Mouse (Mus musculus) heart, adult 2 months (tissue): ENCODE results near the gene Gins2. TPM values are rescaled to one million over a fixed set of nuclear protein-coding genes. Genes with fewer than 3 reads are reported as not detected.
A peak's percentile ranks its signal among the peaks of the same experiment; 100 is the strongest.

Source experiments
- DNase-seq, 2 experiments: peaks; one replicate each; pipeline ENCODE4 v3.0.0; 2021
- H3K27ac ChIP-seq: fragments of 200-600 bp; 2 replicates; pipeline ENCODE4 v1.8.1; 2022
- H3K27me3 ChIP-seq: fragments of 200-500 bp; 2 replicates; pipeline ENCODE4 v1.6.1; 2012; ENCODE audit warnings: mild to moderate bottlenecking, low read length, inconsistent platforms, mixed read lengths; ENCODE audit not compliant: control insufficient read depth, insufficient read depth
- H3K36me3 ChIP-seq: fragments of 200-500 bp; 2 replicates; pipeline ENCODE4 v1.6.1; 2012; ENCODE audit warnings: low read length, inconsistent platforms; ENCODE audit not compliant: control insufficient read depth, insufficient read depth
- H3K4me1 ChIP-seq: fragments of 200-500 bp; 2 replicates; pipeline ENCODE4 v1.6.1; 2011; ENCODE audit warnings: low read length; ENCODE audit not compliant: control insufficient read depth, insufficient read depth
- H3K4me3 ChIP-seq: fragments of 200-600 bp; 2 replicates; pipeline ENCODE4 v1.8.1; 2022
- H3K79me2 ChIP-seq: fragments of 200-500 bp; replicated peaks from 2 replicates; pipeline ENCODE4 v1.6.1; 2012; ENCODE audit warnings: mild to moderate bottlenecking, inconsistent platforms, low read length, moderate library complexity, mixed read lengths; ENCODE audit not compliant: control insufficient read depth, insufficient read depth
- H3K9ac ChIP-seq: fragments of 200-500 bp; 2 replicates; pipeline ENCODE4 v1.6.1; 2012; ENCODE audit warnings: low read depth, mild to moderate bottlenecking, control low read depth, inconsistent platforms, low read length, mixed read lengths
- CTCF ChIP-seq: fragments of 200-600 bp; IDR thresholded peaks from 2 replicates; pipeline ENCODE4 v1.8.1; 2022; ENCODE audit warnings: antibody characterized with exemption, mild to moderate bottlenecking, moderate library complexity
- EP300 ChIP-seq: fragments of 200-500 bp; IDR thresholded peaks from 2 replicates; pipeline ENCODE4 v1.6.1; 2011; ENCODE audit warnings: low read depth, low read length, control low read depth; ENCODE audit not compliant: insufficient read depth
- POLR2A ChIP-seq: fragments of 200-500 bp; IDR thresholded peaks from 2 replicates; pipeline ENCODE4 v1.6.1; 2011; ENCODE audit warnings: mild to moderate bottlenecking, low read depth, low read length, control low read depth; ENCODE audit not compliant: insufficient read depth
- WGBS: fragments of 180-500 bp; shearing (Covaris S2); methylation state at CpG from one replicate; pipeline ENCODE4 v1.1.7; 2018; 5-methylcytosine and 5-hydroxymethylcytosine counted together
- intact Hi-C: fragments of 180-260 bp; cut with DNase I; formaldehyde crosslinking; loops from one replicate; pipeline ENCODE4 v1.15.1; 2025
- polyA plus RNA-seq: library from polyadenylated mRNA; depleted of rRNA; stranded (reverse); fragments of >200 nt; gene quantifications from 2 replicates; pipeline ENCODE4 v1.2.3, GENCODE M21; 2012
- total RNA-seq, 2 experiments: library from RNA; stranded (reverse); gene quantifications; 2 replicates each; pipeline ENCODE4 v1.2.3; 2021

Gene Gins2
- total and polyA plus RNA-seq, 3 experiments: 1.1 to 1.5 (median 1.3) TPM

- WGBS: 88% methylated on average over 5 of the region's 5 CpGs
- H3K79me2 ChIP-seq: no peaks in the 10 kb centered on the region; the same call in 1 of the 2 replicates
- no peak overlapping the region for H3K4me3 ChIP-seq
- H3K9ac ChIP-seq: no peak overlapping the region
- DNase-seq: no peak
- H3K27me3 ChIP-seq: no peaks in the 10 kb centered on the region
- intact Hi-C loops: no loop called here
- H3K36me3 ChIP-seq: peaks cover 2% of the 10 kb centered on the region; the same call in 1 of the 2 replicates
- H3K27ac ChIP-seq: no peak overlapping the region
- TF ChIP-seq CTCF (no peak), EP300 (no peak), POLR2A (no peak)
- H3K4me1 ChIP-seq: peaks cover 16% of the 10 kb centered on the region
These were observed 28.6 kb downstream of the Gins2 start for GRCm38 (mm10) chr8:120560535-120560934.

- Histone ChIP-seq H3K4me1 (peaks cover 13% of the 10 kb centered on the region), H3K27ac (no peak overlapping the region), H3K4me3 (no peak overlapping the region), H3K9ac (no peak overlapping the region), H3K79me2 (no peaks in the 10 kb centered on the region; the same call in 1 of the 2 replicates), H3K27me3 (no peaks in the 10 kb centered on the region), H3K36me3 (peaks cover 2% of the 10 kb centered on the region; the same call in 1 of the 2 replicates)
- 83% methylated on average over 11 of the region's 11 CpGs for WGBS
- TF ChIP-seq POLR2A (no peak), EP300 (no peak), CTCF (no peak)
- intact Hi-C loops: no loop called here
- no peak for DNase-seq
These were observed 29.4 kb downstream of the Gins2 start for GRCm38 (mm10) chr8:120559654-120560053.

- intact Hi-C loops: no loop called here
- 79% methylated on average over 4 of the region's 4 CpGs for WGBS
- Histone ChIP-seq H3K36me3 (peaks cover under 1% of the 10 kb centered on the region; the same call in 1 of the 2 replicates), H3K27me3 (no peaks in the 10 kb centered on the region), H3K27ac (no peak overlapping the region), H3K79me2 (peaks cover 6% of the 10 kb centered on the region), H3K9ac (no peak overlapping the region), H3K4me3 (no peak overlapping the region), H3K4me1 (peaks cover 5% of the 10 kb centered on the region)
- no peak for TF ChIP-seq CTCF
- no peak for TF ChIP-seq EP300
- TF ChIP-seq POLR2A: no peak
- no peak for DNase-seq
These were observed 30.9 kb downstream of the Gins2 start for GRCm38 (mm10) chr8:120558162-120558561.

GRCm38 (mm10) chr8:120557170-120557965, 31.7 kb downstream of the Gins2 start:
- peaks cover 6% of the 10 kb centered on the region for H3K79me2 ChIP-seq
- no peaks in the 10 kb centered on the region for H3K27me3 ChIP-seq
- H3K4me1 ChIP-seq: peaks cover 2% of the 10 kb centered on the region; the same call in 1 of the 2 replicates
- no peak overlapping the region for H3K4me3 ChIP-seq
- TF ChIP-seq EP300 (no peak), POLR2A (no peak), CTCF (no peak)
- no peak for DNase-seq
- intact Hi-C loops: no loop called here
- H3K9ac ChIP-seq: no peak overlapping the region
- WGBS: 77% methylated on average over 15 of the region's 15 CpGs
- H3K36me3 ChIP-seq: no peaks in the 10 kb centered on the region
- no peak overlapping the region for H3K27ac ChIP-seq

DNA sequence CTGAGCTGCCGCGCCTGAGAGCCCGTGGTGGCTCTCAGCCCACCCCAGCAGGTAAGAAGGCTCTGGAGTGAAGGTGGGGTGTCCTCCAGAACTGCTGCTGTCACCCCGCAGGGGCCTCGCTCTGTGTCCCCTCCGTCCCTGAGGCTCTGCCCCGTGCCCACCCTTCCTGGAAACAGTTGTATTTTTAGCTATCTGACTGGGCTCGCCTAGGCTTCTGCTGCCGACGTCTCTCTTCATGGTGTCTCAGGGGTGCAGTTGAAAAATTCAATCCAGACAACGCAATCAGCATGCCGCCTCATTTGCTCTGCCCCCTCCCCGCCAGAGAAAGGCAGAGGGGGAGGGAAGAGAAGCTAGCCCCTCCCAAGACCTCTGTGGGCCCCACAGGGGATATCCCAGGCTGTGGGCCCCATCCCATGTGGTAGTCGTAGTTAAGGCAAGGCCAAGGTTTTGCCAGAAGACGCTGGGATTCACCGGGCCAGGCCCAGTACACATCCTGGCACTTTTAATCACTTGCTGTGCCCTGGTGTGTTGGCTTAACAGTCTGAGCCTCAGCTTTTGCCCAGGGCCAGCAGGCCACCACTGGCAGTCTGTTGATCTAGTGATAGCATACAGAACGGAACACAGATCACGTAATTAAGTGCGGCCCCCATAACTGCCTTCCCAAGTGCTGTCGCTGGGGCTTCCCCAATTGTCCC, 32.8 kb downstream of the Gins2 start:
- WGBS: 46% methylated on average over 20 of the region's 20 CpGs
- peak overlapping the region; percentile 76 for H3K27ac ChIP-seq
- H3K4me1 ChIP-seq: peaks cover 2% of the 10 kb centered on the region; the same call in 1 of the 2 replicates
- H3K9ac ChIP-seq: peak overlapping the region; percentile 19
- no peak for TF ChIP-seq EP300
- TF ChIP-seq CTCF: no peak
- TF ChIP-seq POLR2A: no peak
- H3K27me3 ChIP-seq: no peaks in the 10 kb centered on the region
- H3K4me3 ChIP-seq: no peak overlapping the region
- DNase-seq: no peak
- no peaks in the 10 kb centered on the region for H3K36me3 ChIP-seq
- intact Hi-C loops: no loop called here
- peaks cover 6% of the 10 kb centered on the region for H3K79me2 ChIP-seq
